ENCODE assay signal across 18 mouse cellular contexts in the genomic region with DNA sequence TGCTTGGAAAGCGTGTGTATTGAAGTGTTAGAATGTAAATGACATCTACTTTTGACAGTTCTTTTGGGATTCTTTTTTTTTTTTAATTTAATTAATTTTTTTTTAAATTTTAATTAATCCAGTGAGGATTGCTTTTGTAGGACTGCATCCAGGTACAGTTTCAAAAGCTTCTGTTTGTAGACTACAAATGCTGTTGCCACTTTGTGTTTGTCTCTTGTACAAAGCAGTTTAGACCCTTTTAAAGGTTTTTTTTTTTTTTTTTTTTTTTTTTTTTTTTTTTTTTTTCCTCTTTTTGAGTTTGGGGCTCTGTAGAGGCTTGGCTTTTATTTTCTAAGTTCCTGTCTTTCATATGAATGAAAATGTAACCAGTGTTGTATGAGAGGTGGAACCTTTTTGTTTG. TPM values are rescaled to one million over a fixed set of nuclear protein-coding genes. Genes with fewer than 3 reads are reported as not detected.
DNase-seq lines count a peak whose midpoint lies in the region; ATAC-seq and TF ChIP-seq lines count a peak whose summit lies in the region.
"Had no signal": no experiment of that assay in that cellular context is flagged by ENCODE, and none has a peak within 500 bp of the region (broad histone marks: within the 10 kb centered on the region; RNA-seq: fewer than 3 reads in every experiment).

No protein-coding gene starts in this region.

- H3K4me3 ChIP-seq in gastrocnemius, adult 2 months: peak overlapping the region; percentile 98
- no peak overlapping the region for H3K4me3 ChIP-seq in hindbrain, embryonic 15.5 days
- no peak overlapping the region for H3K4me3 ChIP-seq in hindbrain, embryonic 16.5 days (ENCODE audit: low read length)
- H3K4me3 ChIP-seq in midbrain, embryonic 15.5 days: no peak overlapping the region
- H3K4me3 ChIP-seq in midbrain, postnatal 0 days (ENCODE audit: low read depth, low read length): no peak overlapping the region

- no peak overlapping the region for H3K9ac ChIP-seq in hindbrain, embryonic 15.5 days
- no peak overlapping the region for H3K9ac ChIP-seq in hindbrain, embryonic 16.5 days (ENCODE audit: low read depth, low read length)
- no peak overlapping the region for H3K9ac ChIP-seq in midbrain, embryonic 15.5 days
- H3K9ac ChIP-seq in midbrain, postnatal 0 days (replicated peaks; ENCODE audit: low read length, poor library complexity, severe bottlenecking): no peak overlapping the region

- H3K27ac ChIP-seq in gastrocnemius, adult 2 months: no peak overlapping the region
- H3K27ac ChIP-seq in hindbrain, embryonic 15.5 days (replicated peaks): no peak overlapping the region
- no peak overlapping the region for H3K27ac ChIP-seq in hindbrain, embryonic 16.5 days (ENCODE audit: low read depth, low read length)
- no peak overlapping the region for H3K27ac ChIP-seq in midbrain, embryonic 15.5 days
- no peak overlapping the region for H3K27ac ChIP-seq in midbrain, postnatal 0 days (ENCODE audit: low read depth, low read length)
- H3K27ac ChIP-seq: forebrain, embryonic 12.5 days; limb, embryonic 10.5 days had no signal

- intact Hi-C loops in gastrocnemius, adult 2 months (cut with DNase I): loop anchor here (5.0 to 10.0 kb wide), 2 partner anchors 69 to 112 kb away; no protein-coding TSS in a partner anchor

- TF ChIP-seq CTCF in gastrocnemius, adult 2 months (IDR thresholded peaks at IDR 0.05): no peak
- TF ChIP-seq CTCF in midbrain, postnatal 0 days (IDR thresholded peaks at IDR 0.05): no peak

- no peak for ATAC-seq in hindbrain, embryonic 15.5 days (ENCODE audit: low FRiP score, low read depth)
- no peak for ATAC-seq in hindbrain, embryonic 16.5 days
- ATAC-seq in midbrain, embryonic 15.5 days (replicated peaks): no peak
- no peak for ATAC-seq in midbrain, postnatal 0 days (ENCODE audit: low FRiP score)
- ATAC-seq: lung, postnatal 0 days had no signal

- peak overlapping the region; percentile 24; the same call in 1 of the 2 replicates for H3K4me2 ChIP-seq in hindbrain, embryonic 15.5 days
- H3K4me2 ChIP-seq in hindbrain, embryonic 16.5 days (ENCODE audit: low read length): no peak overlapping the region
- H3K4me2 ChIP-seq in midbrain, embryonic 15.5 days: peak overlapping the region; percentile 66; the same call in 1 of the 2 replicates
- H3K4me2 ChIP-seq in midbrain, postnatal 0 days (ENCODE audit: low read depth, low read length, poor library complexity, severe bottlenecking): no peak overlapping the region

- H3K27me3 ChIP-seq in hindbrain, embryonic 15.5 days: no peaks in the 10 kb centered on the region
- no peaks in the 10 kb centered on the region for H3K27me3 ChIP-seq in hindbrain, embryonic 16.5 days (replicated peaks; ENCODE audit: control insufficient read depth, insufficient read depth, low read length)
- no peaks in the 10 kb centered on the region for H3K27me3 ChIP-seq in midbrain, embryonic 15.5 days (replicated peaks)
- no peaks in the 10 kb centered on the region for H3K27me3 ChIP-seq in midbrain, postnatal 0 days (ENCODE audit: insufficient read depth, low read length)
- H3K27me3 ChIP-seq: embryonic facial prominence, embryonic 15.5 days; forebrain, embryonic 12.5 days; liver, embryonic 15.5 days had no signal

- H3K36me3 ChIP-seq in hindbrain, embryonic 15.5 days: no peaks in the 10 kb centered on the region
- H3K36me3 ChIP-seq in hindbrain, embryonic 16.5 days (ENCODE audit: control insufficient read depth, insufficient read depth, low read length): no peaks in the 10 kb centered on the region
- 0 out of 2 replicates have a peak, but pooled peaks cover 3% of the 10 kb centered on the region for H3K36me3 ChIP-seq in midbrain, embryonic 15.5 days (replicated peaks)
- H3K36me3 ChIP-seq in midbrain, postnatal 0 days (ENCODE audit: insufficient read depth, low read length): no peaks in the 10 kb centered on the region; the same call in 1 of the 2 replicates
- H3K36me3 ChIP-seq: liver, embryonic 15.5 days had no signal

- no peak for DNase-seq in gastrocnemius, adult 2 months
- DNase-seq in gastrocnemius, adult 8-10 months (ENCODE audit: low spot score in 2 of 2): no peak
- no peak for DNase-seq in midbrain, postnatal 0 days (ENCODE audit: low spot score)
- DNase-seq in natural killer cell, adult 2 months (ENCODE audit: low spot score in 2 of 2): no peak
- DNase-seq: adrenal gland, postnatal 36 days; cerebellum, adult 11-12 months; cerebellum, postnatal 14 days; gastrocnemius, postnatal 25 days; kidney, postnatal 36 days; thymus, postnatal 25 days had no signal

- WGBS in hindbrain, embryonic 15.5 days: 75% methylated on average over 1 of the region's 1 CpGs
- WGBS in hindbrain, embryonic 16.5 days: 67% methylated on average over 1 of the region's 1 CpGs
- WGBS in midbrain, embryonic 15.5 days: 75% methylated on average over 1 of the region's 1 CpGs
- WGBS in midbrain, postnatal 0 days: 74% methylated on average over 1 of the region's 1 CpGs

- H3K9me3 ChIP-seq in hindbrain, embryonic 15.5 days: no peaks in the 10 kb centered on the region
- H3K9me3 ChIP-seq in hindbrain, embryonic 16.5 days (ENCODE audit: control insufficient read depth, low read length): no peaks in the 10 kb centered on the region
- H3K9me3 ChIP-seq in midbrain, embryonic 15.5 days: no peaks in the 10 kb centered on the region
- no peaks in the 10 kb centered on the region for H3K9me3 ChIP-seq in midbrain, postnatal 0 days (ENCODE audit: low read length)
- H3K9me3 ChIP-seq: embryonic facial prominence, embryonic 15.5 days; forebrain, embryonic 12.5 days; limb, embryonic 10.5 days; liver, embryonic 15.5 days had no signal

- peaks cover 50% of the 10 kb centered on the region for H3K4me1 ChIP-seq in hindbrain, embryonic 15.5 days (replicated peaks)
- H3K4me1 ChIP-seq in hindbrain, embryonic 16.5 days (ENCODE audit: control insufficient read depth, insufficient read depth, low read depth, low read length): peaks cover 28% of the 10 kb centered on the region
- peaks cover 42% of the 10 kb centered on the region for H3K4me1 ChIP-seq in midbrain, embryonic 15.5 days
- no peaks in the 10 kb centered on the region for H3K4me1 ChIP-seq in midbrain, postnatal 0 days (ENCODE audit: insufficient read depth, low read length)

RNA-seq across cellular contexts. Expression of gene Ggps1, which starts 2.4 kb away (rescaled TPM):
- 10 to 100 TPM; 15.1 to 19.4 TPM for total RNA-seq in gastrocnemius, adult 2 months (2021)
- total RNA-seq in gastrocnemius, adult 8-10 months (2022): 10 to 100 TPM; 14.1 to 20.4 (median 16.1) TPM
- polyA plus RNA-seq in hindbrain, embryonic 15.5 days (2015; fragmentation: Nextera tagmentation; extraction: Ambion mirVana): 71.2 and 72.3 TPM in 2 replicates
- polyA plus RNA-seq in hindbrain, embryonic 16.5 days (2015; fragmentation: Nextera tagmentation; extraction: Ambion mirVana): 73.7 and 79.9 TPM in 2 replicates
- 69.7 and 70.9 TPM in 2 replicates for polyA plus RNA-seq in midbrain, embryonic 15.5 days (2015; fragmentation: Nextera tagmentation; extraction: Ambion mirVana)
- 88.5 and 96.8 TPM in 2 replicates for total RNA-seq in midbrain, postnatal 0 days (2014; rRNA removed)
- 77.3 and 78.6 TPM in 2 replicates for polyA plus RNA-seq in midbrain, postnatal 0 days (2015; fragmentation: Nextera tagmentation; extraction: Ambion mirVana)

RNA-seq across cellular contexts. Expression of gene Arid4b, which starts 2.7 kb away (rescaled TPM):
- 10 to 100 TPM; 14.0 TPM for total RNA-seq in gastrocnemius, adult 2 months (2021)
- total RNA-seq in gastrocnemius, adult 8-10 months (2022): 10 to 100 TPM; 10.4 to 12.8 (median 11.6) TPM
- polyA plus RNA-seq in hindbrain, embryonic 15.5 days (2015; fragmentation: Nextera tagmentation; extraction: Ambion mirVana): 62.7 and 74.7 TPM in 2 replicates
- 64.0 and 65.7 TPM in 2 replicates for polyA plus RNA-seq in hindbrain, embryonic 16.5 days (2015; fragmentation: Nextera tagmentation; extraction: Ambion mirVana)
- 77.7 and 81.1 TPM in 2 replicates for polyA plus RNA-seq in midbrain, embryonic 15.5 days (2015; fragmentation: Nextera tagmentation; extraction: Ambion mirVana)
- total RNA-seq in midbrain, postnatal 0 days (2014; rRNA removed): 25.6 and 30.2 TPM in 2 replicates
- 58.0 and 61.7 TPM in 2 replicates for polyA plus RNA-seq in midbrain, postnatal 0 days (2015; fragmentation: Nextera tagmentation; extraction: Ambion mirVana)

RNA-seq across cellular contexts. Expression of gene Tbce, which starts 26.3 kb away (rescaled TPM):
- 10 to 100 TPM; 16.6 to 18.9 TPM for total RNA-seq in gastrocnemius, adult 2 months (2021)
- 10 to 100 TPM; 13.5 to 19.2 (median 16.7) TPM for total RNA-seq in gastrocnemius, adult 8-10 months (2022)
- polyA plus RNA-seq in hindbrain, embryonic 15.5 days (2015; fragmentation: Nextera tagmentation; extraction: Ambion mirVana): 101 and 102 TPM in 2 replicates
- 98.4 and 102 TPM in 2 replicates for polyA plus RNA-seq in hindbrain, embryonic 16.5 days (2015; fragmentation: Nextera tagmentation; extraction: Ambion mirVana)
- polyA plus RNA-seq in midbrain, embryonic 15.5 days (2015; fragmentation: Nextera tagmentation; extraction: Ambion mirVana): 100 and 113 TPM in 2 replicates
- total RNA-seq in midbrain, postnatal 0 days (2014; rRNA removed): 61.3 and 97.6 TPM in 2 replicates
- polyA plus RNA-seq in midbrain, postnatal 0 days (2015; fragmentation: Nextera tagmentation; extraction: Ambion mirVana): 91.2 and 93.0 TPM in 2 replicates

Comparison
In these comparisons a context has a peak if more than half of its experiments do, and no peak if none do; other contexts are left out.
1. H3K4me2 ChIP-seq: peak in hindbrain, embryonic 15.5 days (single experiment) and midbrain, embryonic 15.5 days (single experiment); none in hindbrain, embryonic 16.5 days (single experiment) and midbrain, postnatal 0 days (single experiment).